Mouse (Mus musculus): ENCODE data around the gene Cpm. TPM values are rescaled to one million over a fixed set of nuclear protein-coding genes. Genes with fewer than 3 reads are reported as not detected.

The Cpm gene
- polyA plus RNA-seq, 1 experiment from 2014 or later, result 4.7 TPM

- ATAC-seq, result no peak
- Histone ChIP-seq H3K27ac (no peak overlapping the region), H3K27me3 (0 out of 2 replicates have a peak, but pooled peaks cover 3% of the 10 kb centered on the region), H3K36me3 (ENCODE audit: poor library complexity, severe bottlenecking) (no peaks in the 10 kb centered on the region), H3K4me1 (peaks cover 20% of the 10 kb centered on the region), H3K9me3 (replicated peaks) (no peaks in the 10 kb centered on the region), H3K4me3 (no peak overlapping the region), H3K9ac (no peak overlapping the region), H3K4me2 (no peak overlapping the region)
- WGBS, result 93% methylated on average over 8 of the region's 8 CpGs
These were observed 15.1 kb downstream of the Cpm start for GRCm38 (mm10) chr10:117644429-117644748.

- no peak for ATAC-seq
- Histone ChIP-seq H3K4me2 (no peak overlapping the region), H3K36me3 (ENCODE audit: poor library complexity, severe bottlenecking) (no peaks in the 10 kb centered on the region), H3K4me1 (peaks cover 20% of the 10 kb centered on the region), H3K9ac (no peak overlapping the region), H3K4me3 (no peak overlapping the region), H3K27me3 (0 out of 2 replicates have a peak, but pooled peaks cover 3% of the 10 kb centered on the region), H3K9me3 (replicated peaks) (no peaks in the 10 kb centered on the region), H3K27ac (no peak overlapping the region)
- WGBS, result 87% methylated on average over 11 of the region's 11 CpGs
These were observed 15.5 kb downstream of the Cpm start for GRCm38 (mm10) chr10:117644828-117645227.

- Histone ChIP-seq H3K27me3 (0 out of 2 replicates have a peak, but pooled peaks cover 3% of the 10 kb centered on the region), H3K27ac (no peak overlapping the region), H3K9me3 (replicated peaks) (no peaks in the 10 kb centered on the region), H3K4me2 (no peak overlapping the region), H3K4me1 (peaks cover 20% of the 10 kb centered on the region), H3K36me3 (ENCODE audit: poor library complexity, severe bottlenecking) (no peaks in the 10 kb centered on the region), H3K4me3 (no peak overlapping the region), H3K9ac (no peak overlapping the region)
- no peak for ATAC-seq
- 75% methylated on average over 7 of the region's 7 CpGs for WGBS
These were observed 16.2 kb downstream of the Cpm start for GRCm38 (mm10) chr10:117645487-117645964.

- Histone ChIP-seq H3K9ac (no peak overlapping the region), H3K9me3 (replicated peaks) (no peaks in the 10 kb centered on the region), H3K36me3 (ENCODE audit: poor library complexity, severe bottlenecking) (no peaks in the 10 kb centered on the region), H3K27me3 (0 out of 2 replicates have a peak, but pooled peaks cover 3% of the 10 kb centered on the region), H3K27ac (peak overlapping the region; percentile 17; the same call in 1 of the 2 replicates), H3K4me2 (peak overlapping the region; percentile 37; the same call in 1 of the 2 replicates), H3K4me3 (no peak overlapping the region), H3K4me1 (peaks cover 18% of the 10 kb centered on the region)
- 91% methylated on average over 5 of the region's 5 CpGs for WGBS
- 0 out of 2 replicates have a peak, but pooled peaks have one; percentile 1 for ATAC-seq
These were observed 17.3 kb downstream of the Cpm start for GRCm38 (mm10) chr10:117646482-117647157.

- Histone ChIP-seq H3K4me1 (peaks cover 14% of the 10 kb centered on the region), H3K9ac (no peak overlapping the region), H3K36me3 (ENCODE audit: poor library complexity, severe bottlenecking) (no peaks in the 10 kb centered on the region), H3K4me3 (no peak overlapping the region), H3K27me3 (0 out of 2 replicates have a peak, but pooled peaks cover 3% of the 10 kb centered on the region), H3K4me2 (peak overlapping the region; percentile 37), H3K27ac (peak overlapping the region; percentile 22; the same call in 1 of the 2 replicates), H3K9me3 (replicated peaks) (no peaks in the 10 kb centered on the region)
- ATAC-seq, result peak; percentile 91
- WGBS, result 25% methylated on average over 13 of the region's 13 CpGs
These were observed 17.8 kb downstream of the Cpm start for GRCm38 (mm10) chr10:117647158-117647505.

- Histone ChIP-seq H3K36me3 (ENCODE audit: poor library complexity, severe bottlenecking) (no peaks in the 10 kb centered on the region), H3K4me3 (no peak overlapping the region), H3K9ac (no peak overlapping the region), H3K4me2 (no peak overlapping the region), H3K27me3 (0 out of 2 replicates have a peak, but pooled peaks cover 3% of the 10 kb centered on the region), H3K27ac (no peak overlapping the region), H3K9me3 (replicated peaks) (no peaks in the 10 kb centered on the region), H3K4me1 (peaks cover 14% of the 10 kb centered on the region)
- WGBS, result 70% methylated on average over 2 of the region's 2 CpGs
- no peak for ATAC-seq
These were observed 18.7 kb downstream of the Cpm start for GRCm38 (mm10) chr10:117647964-117648472.

- 90% methylated on average over 3 of the region's 3 CpGs for WGBS
- no peak overlapping the region for H3K9ac ChIP-seq
- no peak for ATAC-seq
- H3K27me3 ChIP-seq, result 0 out of 2 replicates have a peak, but pooled peaks cover 3% of the 10 kb centered on the region
- H3K36me3 ChIP-seq (ENCODE audit: poor library complexity, severe bottlenecking), result no peaks in the 10 kb centered on the region
- no peaks in the 10 kb centered on the region for H3K9me3 ChIP-seq (replicated peaks)
- peaks cover 14% of the 10 kb centered on the region for H3K4me1 ChIP-seq
- H3K4me3 ChIP-seq, result no peak overlapping the region
- H3K27ac ChIP-seq, result no peak overlapping the region
- no peak overlapping the region for H3K4me2 ChIP-seq
These were observed 19.3 kb downstream of the Cpm start for GRCm38 (mm10) chr10:117648643-117649042.

- no peak overlapping the region for H3K27ac ChIP-seq
- H3K4me3 ChIP-seq, result no peak overlapping the region
- H3K4me1 ChIP-seq, result peaks cover 14% of the 10 kb centered on the region
- H3K27me3 ChIP-seq, result no peaks in the 10 kb centered on the region
- H3K9me3 ChIP-seq (replicated peaks), result no peaks in the 10 kb centered on the region
- H3K4me2 ChIP-seq, result no peak overlapping the region
- 91% methylated on average over 11 of the region's 11 CpGs for WGBS
- no peak for ATAC-seq
- no peaks in the 10 kb centered on the region for H3K36me3 ChIP-seq (ENCODE audit: poor library complexity, severe bottlenecking)
- no peak overlapping the region for H3K9ac ChIP-seq
These were observed 20.2 kb downstream of the Cpm start for GRCm38 (mm10) chr10:117649292-117650041.

- WGBS, result 89% methylated on average over 12 of the region's 12 CpGs
- ATAC-seq, result no peak
- H3K4me2 ChIP-seq, result no peak overlapping the region
These were observed 20.8 kb downstream of the Cpm start for GRCm38 (mm10) chr10:117650042-117650655.

GRCm38 (mm10) chr10:117650725-117651124 is 21.4 kb downstream of the Cpm start:
- Histone ChIP-seq H3K4me2 (no peak overlapping the region), H3K9me3 (replicated peaks) (no peaks in the 10 kb centered on the region), H3K9ac (no peak overlapping the region), H3K4me3 (no peak overlapping the region), H3K27ac (no peak overlapping the region), H3K4me1 (peaks cover 14% of the 10 kb centered on the region), H3K27me3 (no peaks in the 10 kb centered on the region), H3K36me3 (ENCODE audit: poor library complexity, severe bottlenecking) (no peaks in the 10 kb centered on the region)
- ATAC-seq, result no peak
- 93% methylated on average over 7 of the region's 7 CpGs for WGBS

More at GRCm38 (mm10) chr10:117650042-117650655, 20.8 kb downstream of the Cpm start:
- no peak overlapping the region for H3K27ac ChIP-seq
- no peaks in the 10 kb centered on the region for H3K9me3 ChIP-seq (replicated peaks)
- peaks cover 14% of the 10 kb centered on the region for H3K4me1 ChIP-seq
- H3K27me3 ChIP-seq, result no peaks in the 10 kb centered on the region
- H3K9ac ChIP-seq, result no peak overlapping the region
- H3K36me3 ChIP-seq (ENCODE audit: poor library complexity, severe bottlenecking), result no peaks in the 10 kb centered on the region
- no peak overlapping the region for H3K4me3 ChIP-seq

- Histone ChIP-seq H3K27me3 (no peaks in the 10 kb centered on the region), H3K4me3 (no peak overlapping the region), H3K4me1 (peaks cover 12% of the 10 kb centered on the region), H3K9ac (no peak overlapping the region), H3K27ac (no peak overlapping the region), H3K4me2 (no peak overlapping the region), H3K36me3 (ENCODE audit: poor library complexity, severe bottlenecking) (no peaks in the 10 kb centered on the region), H3K9me3 (replicated peaks) (no peaks in the 10 kb centered on the region)
- 83% methylated on average over 10 of the region's 10 CpGs for WGBS
- no peak for ATAC-seq
These were observed 22.5 kb downstream of the Cpm start for GRCm38 (mm10) chr10:117651587-117652377.
